Mouse (Mus musculus): ENCODE data around the gene Sec14l3.

- no peak for TF ChIP-seq ZC3H11A (IDR thresholded peaks at IDR 0.05; ENCODE audit: borderline replicate concordance, low read depth, low read length)
- TF ChIP-seq ZNF384 (IDR thresholded peaks at IDR 0.05; ENCODE audit: low read depth, low read length): no peak
- TF ChIP-seq HCFC1 (IDR thresholded peaks at IDR 0.05; ENCODE audit: borderline replicate concordance, insufficient read depth, low read length): no peak
- TF ChIP-seq CHD2 (IDR thresholded peaks at IDR 0.05; ENCODE audit: low read depth, low read length): no peak
Observed at GRCm38 (mm10) chr11:4121691-4122090, 57.0 kb downstream of the Sec14l3 start.

Data from ES-E14 (cell line).